Mouse (Mus musculus) liver, embryonic 14.5 days (tissue): ENCODE measurements at regions not wholly inside any gene's neighbourhood (a gene's known extent, or its start where the extent isn't known, plus 50 kb on each side); places are given as distances from the start of the nearest gene placed in this dataset.

Experiments
- CTCF ChIP-seq: IDR thresholded peaks from 2 replicates; pipeline ENCODE4 v1.5.1; 2016; ENCODE audit warnings: antibody characterized with exemption, low read depth, control low read depth
- EP300 ChIP-seq: IDR thresholded peaks from 2 replicates; pipeline ENCODE4 v1.6.1; 2016; ENCODE audit warnings: antibody characterized with exemption, low read depth

DNA sequence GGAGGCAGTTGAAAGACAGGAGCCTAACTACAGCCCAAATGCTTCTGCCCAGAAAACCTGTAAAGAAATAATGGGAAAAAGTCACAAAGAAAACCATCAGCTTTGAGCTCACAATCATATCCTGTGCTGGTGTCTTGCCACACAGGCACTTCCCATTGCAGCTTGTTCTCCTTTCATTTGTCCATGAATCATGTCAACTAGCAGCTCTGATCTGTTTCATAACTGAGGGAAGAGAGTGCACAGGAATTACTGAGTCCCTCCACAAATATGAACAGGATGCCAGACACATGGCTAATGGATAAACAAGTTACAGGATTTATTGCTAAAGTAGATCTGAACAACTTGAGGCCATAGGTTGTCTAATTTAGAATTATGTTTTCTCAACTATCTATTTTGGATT is 286.2 kb downstream of the Rnf144a start:
- no peak for TF ChIP-seq EP300
- TF ChIP-seq CTCF: no peak
